Mouse (Mus musculus) spleen, postnatal 10 days (tissue): ENCODE measurements around the gene Nfkb1.

Experiments used
- DNase-seq, 2 experiments: peaks; one replicate each; pipeline ENCODE4 v3.0.0; 2021 to 2022; ENCODE audit warnings: low spot score in 2 of 2

Gene Nfkb1

GRCm38 (mm10) chr3:135586471-135586880 lies 104.9 kb downstream of the Nfkb1 start:
- no peak for DNase-seq

- no peak for DNase-seq
Measured at GRCm38 (mm10) chr3:135586060-135586459, 105.3 kb downstream of the Nfkb1 start.

DNA sequence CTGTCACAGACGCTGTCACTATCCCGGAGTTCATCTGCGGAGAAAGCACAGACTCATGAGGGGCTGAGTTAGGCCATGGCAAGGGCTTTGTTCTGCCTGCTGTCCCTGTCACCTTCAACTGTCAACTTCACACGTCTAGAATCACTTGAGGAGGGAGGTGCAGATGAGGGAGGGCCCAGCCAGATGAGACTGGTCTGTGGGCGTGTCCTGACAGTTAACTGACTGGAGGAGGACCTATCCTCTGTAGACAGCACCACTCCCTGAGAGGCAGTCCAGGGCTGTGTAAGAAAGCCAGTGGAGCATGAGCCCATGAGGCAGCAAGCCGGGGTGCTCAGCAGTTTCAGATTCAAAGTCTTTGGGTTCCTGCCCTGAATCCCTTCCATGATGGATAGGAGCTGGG lies 105.9 kb downstream of the Nfkb1 start:
- no peak for DNase-seq

DNA sequence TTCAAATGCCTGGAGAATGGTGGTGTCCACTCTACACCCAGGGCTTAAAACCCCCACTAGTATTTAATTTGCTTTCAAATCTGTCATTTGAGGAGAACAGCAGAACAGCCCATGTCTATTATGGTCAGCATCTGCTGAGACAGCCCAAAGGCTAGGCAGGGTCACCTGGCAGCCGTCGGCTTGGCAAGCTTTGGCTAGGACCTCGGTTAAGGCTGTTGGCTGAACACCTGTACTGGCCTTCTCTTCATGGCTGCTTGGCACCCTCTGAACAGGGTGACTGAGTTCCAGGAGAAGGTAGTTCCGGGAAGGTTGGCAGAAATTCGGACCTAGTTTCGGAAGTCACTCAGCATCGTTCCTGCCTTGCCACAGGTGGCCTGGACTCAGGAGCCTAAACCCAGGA lies 109.1 kb downstream of the Nfkb1 start:
- no peak for DNase-seq

DNA sequence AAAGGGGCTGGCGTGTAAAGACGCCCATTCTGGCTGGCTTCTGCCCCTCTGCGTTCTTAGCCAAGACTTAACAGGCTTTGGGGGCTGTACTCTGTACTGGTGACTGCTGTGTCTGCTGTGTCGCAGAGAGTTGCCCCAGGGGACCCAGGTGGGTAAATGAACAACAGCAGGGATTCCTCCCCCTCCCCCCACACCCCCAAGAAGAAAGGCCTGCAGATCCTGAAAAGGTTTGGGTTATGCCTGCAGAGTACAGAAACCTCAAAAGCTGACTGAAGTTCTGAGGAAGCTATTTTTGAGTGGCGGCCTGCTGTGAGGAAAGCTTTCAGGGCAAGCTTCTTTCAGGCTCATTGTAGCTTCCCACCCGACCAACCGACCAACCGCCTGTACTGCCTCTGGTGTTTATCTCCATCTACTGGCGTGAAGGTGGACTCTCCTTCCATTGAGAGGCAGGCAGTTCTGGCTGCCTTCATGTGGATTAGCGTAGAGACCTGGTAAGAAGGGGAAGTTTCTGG lies 109.7 kb downstream of the Nfkb1 start:
- DNase-seq, result no peak

DNA sequence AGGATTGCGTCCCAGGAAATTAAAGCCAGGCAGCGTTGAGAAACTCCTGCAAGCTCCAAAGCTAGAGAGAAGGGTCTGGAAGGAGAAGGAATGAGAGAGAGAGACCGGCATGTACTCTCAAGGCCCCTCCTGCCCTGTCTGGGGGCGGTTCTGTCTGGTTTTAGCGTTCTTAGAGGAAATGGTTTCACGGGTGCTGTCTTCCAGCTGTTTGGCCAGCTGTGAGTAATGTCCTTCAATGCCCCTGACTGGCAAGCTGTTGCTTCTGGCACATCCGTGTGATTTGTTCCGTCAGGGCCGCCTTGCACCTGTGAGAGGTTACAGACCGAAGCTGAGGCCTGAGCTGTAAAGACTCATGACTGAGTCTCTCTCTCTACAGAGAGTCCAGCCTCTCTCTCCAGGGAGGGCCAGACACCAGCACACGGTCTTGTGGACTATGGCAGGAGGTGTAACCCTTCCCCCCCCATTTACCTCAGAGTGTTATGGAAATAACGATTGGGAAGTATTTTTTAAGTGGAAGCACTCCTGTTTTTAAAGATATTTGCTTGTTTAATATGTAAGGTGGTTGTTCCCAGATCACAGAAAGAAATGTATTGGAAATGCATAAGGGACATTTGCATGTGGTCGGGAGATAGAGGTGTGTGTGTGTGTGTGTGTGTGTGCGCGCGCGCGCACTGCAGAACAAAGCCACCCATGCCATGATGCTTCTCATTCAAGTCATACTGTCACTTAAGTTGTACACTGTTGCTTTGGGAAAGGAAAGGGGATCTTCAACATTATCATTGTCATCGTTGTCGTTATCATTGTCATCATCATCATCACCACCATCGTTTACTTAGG lies 110.7 kb downstream of the Nfkb1 start:
- DNase-seq, result peak in 1 of 2 experiments; percentile 50

DNA sequence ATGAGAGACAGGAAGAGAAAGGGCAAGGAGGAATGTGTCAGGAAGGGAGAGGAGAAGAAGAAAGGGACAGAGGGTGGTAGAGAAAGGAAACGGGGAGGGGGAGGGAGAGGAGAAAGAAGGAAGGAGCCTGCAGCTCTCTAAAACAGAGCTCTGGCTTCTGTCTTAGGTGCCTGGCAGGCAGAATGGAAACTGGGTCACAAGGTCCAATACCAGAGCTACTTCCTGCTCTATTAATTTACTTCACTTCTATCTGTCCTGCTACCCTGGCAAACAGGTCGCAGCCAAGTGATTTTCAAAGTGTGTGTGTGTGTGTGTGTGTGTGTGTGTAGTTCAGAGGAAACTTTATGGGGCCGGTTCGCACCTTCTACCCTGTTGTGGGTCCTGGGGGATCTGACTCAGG lies 112.2 kb downstream of the Nfkb1 start:
- no peak for DNase-seq

DNA sequence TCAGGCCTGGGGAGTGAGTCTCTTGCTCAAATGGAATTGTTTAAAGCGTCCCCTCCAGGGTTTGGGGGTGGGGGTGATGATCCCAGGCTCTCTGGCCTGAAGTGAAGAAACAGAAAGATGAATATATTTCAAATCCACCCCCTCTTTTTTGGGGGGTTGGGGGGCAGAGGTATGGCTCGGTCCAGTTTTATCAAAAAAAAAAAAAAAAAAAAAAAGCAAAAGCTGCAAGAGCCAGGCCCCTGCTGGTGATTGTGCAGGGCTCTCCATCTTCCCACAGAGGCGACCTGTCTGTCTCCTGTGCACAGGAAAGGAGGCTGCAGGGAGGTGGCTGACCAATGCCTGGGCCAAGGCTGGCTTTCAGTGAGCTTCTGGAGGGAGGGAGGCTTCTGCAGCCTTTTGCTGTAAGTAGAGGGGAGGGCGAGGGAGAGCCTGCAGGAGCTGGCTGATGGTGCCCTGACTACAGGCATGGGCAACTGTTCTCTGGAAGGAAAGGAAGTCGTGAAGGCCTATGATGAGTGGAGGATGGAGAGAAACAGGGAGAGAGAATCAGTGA lies 112.7 kb downstream of the Nfkb1 start:
- DNase-seq, result no peak

DNA sequence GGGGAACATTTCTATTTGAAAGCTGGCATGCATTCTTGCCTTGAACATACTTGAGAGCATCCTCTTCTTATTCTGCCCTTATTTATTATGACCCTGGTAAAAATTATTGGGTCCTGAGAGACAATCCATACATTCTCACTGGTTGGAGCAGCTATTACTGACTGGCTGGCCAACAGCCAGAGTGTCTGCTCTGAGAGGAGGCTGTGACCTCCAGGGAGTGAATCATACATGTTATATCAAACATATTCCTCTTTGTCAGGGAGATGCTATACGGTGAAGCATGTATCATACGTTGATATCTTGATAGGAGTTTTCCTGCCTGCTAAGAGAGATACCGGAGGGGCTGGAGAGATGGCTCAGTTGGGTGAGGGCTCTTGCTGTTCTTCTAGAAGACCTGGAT lies 116.2 kb downstream of the Nfkb1 start:
- no peak for DNase-seq

DNA sequence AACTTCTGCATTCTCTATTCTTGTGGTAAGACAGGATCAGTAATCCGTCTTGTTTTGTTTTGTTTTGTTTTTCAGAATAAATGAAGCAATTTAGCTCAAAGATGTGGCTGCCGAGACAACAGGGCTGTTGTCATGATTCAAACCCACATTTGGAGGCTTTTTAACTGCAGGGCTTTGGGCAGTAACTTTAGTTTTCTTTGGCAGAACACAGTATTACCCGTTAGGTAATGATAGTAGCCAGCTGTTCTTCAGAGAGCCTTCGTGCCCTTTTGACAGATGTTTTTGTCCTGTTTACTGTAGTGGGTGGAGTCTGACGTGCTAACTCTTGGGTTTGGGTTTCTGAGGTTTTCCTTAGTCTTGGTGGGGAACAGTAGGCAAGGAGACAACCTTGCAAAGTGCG lies 118.3 kb downstream of the Nfkb1 start:
- DNase-seq, result no peak

- no peak for DNase-seq
Measured at GRCm38 (mm10) chr3:135571540-135571939, 119.8 kb downstream of the Nfkb1 start.

- no peak for DNase-seq
Measured at GRCm38 (mm10) chr3:135568633-135569032, 122.7 kb downstream of the Nfkb1 start.

DNA sequence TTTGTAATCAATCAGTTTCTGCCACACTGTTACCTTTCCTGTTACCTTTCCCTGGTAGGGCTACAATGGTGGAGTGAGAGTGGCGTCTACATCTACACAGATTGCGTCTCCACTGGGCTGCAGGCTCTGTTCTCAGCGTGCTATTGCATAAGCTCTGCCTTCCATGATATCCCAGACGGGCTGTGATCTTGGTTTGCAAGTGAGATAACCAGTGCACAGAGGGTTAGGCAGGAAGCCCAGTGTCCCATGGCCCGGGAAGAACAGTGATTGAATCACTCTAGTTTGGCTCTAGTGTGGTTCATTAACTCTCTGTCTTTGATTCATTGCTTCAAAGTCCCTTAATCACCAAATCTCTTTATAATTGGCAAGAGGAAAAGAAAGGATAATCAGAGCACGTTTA lies 123.5 kb downstream of the Nfkb1 start:
- no peak for DNase-seq

GRCm38 (mm10) chr3:135565306-135565705 lies 126.0 kb downstream of the Nfkb1 start:
- peak in 1 of 2 experiments; percentile 56 for DNase-seq

- DNase-seq, result no peak
Measured at GRCm38 (mm10) chr3:135564706-135565105, 126.6 kb downstream of the Nfkb1 start.

- DNase-seq, result no peak
Measured at GRCm38 (mm10) chr3:135563163-135563689, 128.1 kb downstream of the Nfkb1 start.

DNA sequence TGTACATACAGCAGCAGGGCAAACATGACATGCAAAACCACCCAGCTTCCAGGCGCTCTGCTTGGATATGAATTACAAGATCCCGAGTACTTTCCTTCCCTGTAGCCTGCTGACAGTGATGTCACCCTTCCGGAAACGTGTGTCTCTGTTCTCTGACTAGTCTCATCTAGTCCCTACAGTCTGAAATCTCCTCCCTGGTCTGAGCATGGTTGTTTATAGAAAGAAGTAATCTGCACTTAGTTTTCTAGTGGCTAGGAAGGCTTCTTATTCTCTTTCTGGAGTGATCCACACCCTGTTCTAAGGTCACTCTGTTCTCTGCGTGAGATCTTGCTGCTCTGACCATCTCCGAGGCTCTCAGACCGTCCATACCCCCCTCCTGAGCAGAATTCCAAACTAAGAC lies 129.3 kb downstream of the Nfkb1 start:
- no peak for DNase-seq

GRCm38 (mm10) chr3:135556851-135557662 lies 134.3 kb downstream of the Nfkb1 start:
- DNase-seq, result no peak

DNA sequence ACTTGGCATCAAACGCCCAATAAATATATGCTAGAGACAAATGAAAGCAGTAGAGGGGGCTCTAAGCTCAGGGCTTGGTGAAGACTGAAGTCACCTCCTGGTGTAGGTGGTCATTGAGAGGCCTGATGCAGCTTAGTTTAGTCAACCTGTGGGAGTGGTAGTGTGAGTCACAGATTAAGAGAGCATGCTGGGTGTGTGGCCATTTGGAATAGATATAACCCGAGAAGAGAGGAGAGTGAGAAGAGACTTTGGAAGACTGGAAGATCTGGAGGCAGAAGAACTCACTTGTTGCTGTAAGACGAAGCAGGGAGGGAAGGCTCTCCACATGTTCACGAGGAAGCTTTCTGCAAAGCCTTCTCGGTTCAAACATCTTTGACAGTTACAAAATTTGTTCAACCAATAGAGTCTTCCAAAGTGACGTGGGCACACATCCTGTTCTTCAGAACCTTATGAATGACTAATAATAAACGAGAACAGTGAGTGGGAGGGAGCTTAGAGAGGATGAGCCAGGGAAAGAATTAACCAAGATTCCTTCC lies 135.2 kb downstream of the Nfkb1 start:
- DNase-seq, result no peak

GRCm38 (mm10) chr3:135555192-135555591 lies 136.2 kb downstream of the Nfkb1 start:
- no peak for DNase-seq

- no peak for DNase-seq
Measured at GRCm38 (mm10) chr3:135552874-135553273, 138.5 kb downstream of the Nfkb1 start.

GRCm38 (mm10) chr3:135547298-135547697 lies 144.0 kb downstream of the Nfkb1 start:
- DNase-seq, result no peak
